Mouse (Mus musculus): ENCODE results near the gene Gm20532. TPM values are rescaled to one million over a fixed set of nuclear protein-coding genes. Genes with fewer than 3 reads are reported as not detected.

Gm20532 gene
- polyA plus RNA-seq, 1 experiment from 2014 or later: not detected

- Histone ChIP-seq H3K27ac (peak overlapping the region; percentile 76), H3K27me3 (peaks cover 8% of the 10 kb centered on the region; the same call in 1 of the 2 replicates), H3K9ac (peak overlapping the region; percentile 78), H3K9me3 (replicated peaks) (no peaks in the 10 kb centered on the region), H3K4me2 (peak overlapping the region; percentile 89), H3K36me3 (peaks cover 14% of the 10 kb centered on the region), H3K4me3 (replicated peaks) (peak overlapping the region; percentile 70), H3K4me1 (replicated peaks) (peaks cover 61% of the 10 kb centered on the region)
- 1% methylated on average over 11 of the region's 11 CpGs for WGBS (ENCODE audit: insufficient replicate concordance)
- DNase-seq (no peak), ATAC-seq (ENCODE audit: low read depth) (peak; percentile 37)
Measured at GRCm38 (mm10) chr2:26587044-26587405, 586 bp downstream of the Gm20532 start.

DNA sequence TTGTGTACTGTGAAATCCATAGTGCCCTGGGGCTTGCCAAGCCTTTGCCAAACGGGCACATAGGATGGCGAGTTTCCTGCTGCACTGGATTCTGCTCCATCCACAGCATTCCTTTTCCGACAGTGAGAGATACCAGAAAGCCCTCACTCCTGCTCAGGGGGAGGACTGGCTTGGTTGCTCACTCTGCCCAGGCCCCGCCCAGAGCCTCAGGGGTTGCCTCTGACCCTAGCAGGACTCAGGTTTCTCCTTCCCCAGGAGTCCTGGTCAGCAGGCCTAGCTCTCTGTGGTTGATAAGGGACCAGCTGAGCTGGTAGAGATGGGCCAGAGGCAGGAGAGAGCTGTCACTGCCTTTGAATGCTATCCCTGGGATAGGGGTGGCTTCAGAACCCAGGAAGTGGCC lies 2.1 kb downstream of the Gm20532 start:
- peak overlapping the region; percentile 89 for H3K4me2 ChIP-seq
- H3K36me3 ChIP-seq: peaks cover 29% of the 10 kb centered on the region
- WGBS (ENCODE audit: insufficient replicate concordance): 58% methylated on average over 4 of the region's 4 CpGs
- no peaks in the 10 kb centered on the region for H3K9me3 ChIP-seq (replicated peaks)
- ATAC-seq (ENCODE audit: low read depth) (no peak), DNase-seq (no peak)
- no peak overlapping the region for H3K4me3 ChIP-seq (replicated peaks)
- peaks cover 8% of the 10 kb centered on the region; the same call in 1 of the 2 replicates for H3K27me3 ChIP-seq
- peaks cover 49% of the 10 kb centered on the region for H3K4me1 ChIP-seq (replicated peaks)
- H3K9ac ChIP-seq: peak overlapping the region; percentile 78; the same call in 1 of the 2 replicates
- no peak overlapping the region for H3K27ac ChIP-seq

GRCm38 (mm10) chr2:26589284-26589683 lies 2.8 kb downstream of the Gm20532 start:
- H3K36me3 ChIP-seq: peaks cover 32% of the 10 kb centered on the region

GRCm38 (mm10) chr2:26590282-26590681 lies 3.8 kb downstream of the Gm20532 start:
- Histone ChIP-seq H3K4me1 (replicated peaks) (peaks cover 50% of the 10 kb centered on the region), H3K9ac (no peak overlapping the region), H3K36me3 (peaks cover 32% of the 10 kb centered on the region), H3K9me3 (replicated peaks) (no peaks in the 10 kb centered on the region), H3K27me3 (peaks cover 4% of the 10 kb centered on the region; the same call in 1 of the 2 replicates), H3K27ac (no peak overlapping the region), H3K4me3 (replicated peaks) (no peak overlapping the region), H3K4me2 (no peak overlapping the region)
- ATAC-seq (ENCODE audit: low read depth) (no peak), DNase-seq (no peak)
- WGBS (ENCODE audit: insufficient replicate concordance): 91% methylated on average over 7 of the region's 7 CpGs

More at GRCm38 (mm10) chr2:26589284-26589683, 2.8 kb downstream of the Gm20532 start:
- no peaks in the 10 kb centered on the region for H3K9me3 ChIP-seq (replicated peaks)
- H3K27me3 ChIP-seq: peaks cover 8% of the 10 kb centered on the region; the same call in 1 of the 2 replicates
- peaks cover 44% of the 10 kb centered on the region for H3K4me1 ChIP-seq (replicated peaks)
- no peak for DNase-seq
- H3K4me2 ChIP-seq: no peak overlapping the region
- no peak for ATAC-seq (ENCODE audit: low read depth)
- WGBS (ENCODE audit: insufficient replicate concordance): 81% methylated on average over 10 of the region's 10 CpGs
- no peak overlapping the region for H3K4me3 ChIP-seq (replicated peaks)
- H3K9ac ChIP-seq: no peak overlapping the region
- H3K27ac ChIP-seq: no peak overlapping the region

DNA sequence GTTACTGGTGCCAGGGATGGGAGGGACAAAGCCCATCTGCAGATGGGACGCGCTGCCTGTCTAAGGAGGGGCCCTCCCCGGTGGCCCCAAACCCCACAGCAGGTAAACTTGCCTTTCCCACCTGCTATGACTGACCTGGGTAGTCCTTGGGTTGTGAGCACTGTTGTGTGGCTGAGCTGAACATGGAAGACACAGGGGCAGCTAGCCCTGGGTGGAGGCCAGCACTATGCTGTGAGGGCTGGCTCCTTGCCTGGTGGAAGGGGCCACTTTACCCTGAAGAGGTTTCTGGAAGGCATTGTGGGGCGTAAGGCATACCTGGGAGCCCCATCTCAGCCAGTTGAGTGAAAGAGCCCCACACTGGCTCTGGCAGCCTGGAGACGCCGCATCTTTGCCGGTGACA lies 4.5 kb downstream of the Gm20532 start:
- ATAC-seq (ENCODE audit: low read depth): no peak
- Histone ChIP-seq H3K4me1 (replicated peaks) (peaks cover 51% of the 10 kb centered on the region), H3K27ac (no peak overlapping the region), H3K9me3 (replicated peaks) (no peaks in the 10 kb centered on the region), H3K9ac (no peak overlapping the region), H3K4me2 (no peak overlapping the region), H3K27me3 (no peaks in the 10 kb centered on the region), H3K36me3 (peaks cover 32% of the 10 kb centered on the region), H3K4me3 (replicated peaks) (no peak overlapping the region)
- DNase-seq: no peak
- 90% methylated on average over 7 of the region's 7 CpGs for WGBS (ENCODE audit: insufficient replicate concordance)

GRCm38 (mm10) chr2:26591416-26591815 lies 5.0 kb downstream of the Gm20532 start:
- Histone ChIP-seq H3K4me2 (no peak overlapping the region), H3K9me3 (replicated peaks) (no peaks in the 10 kb centered on the region), H3K27ac (no peak overlapping the region), H3K27me3 (no peaks in the 10 kb centered on the region), H3K9ac (no peak overlapping the region), H3K36me3 (peaks cover 32% of the 10 kb centered on the region), H3K4me3 (replicated peaks) (no peak overlapping the region), H3K4me1 (replicated peaks) (peaks cover 48% of the 10 kb centered on the region)
- DNase-seq (no peak), ATAC-seq (ENCODE audit: low read depth) (no peak)
- WGBS (ENCODE audit: insufficient replicate concordance): 77% methylated on average over 12 of the region's 12 CpGs

DNA sequence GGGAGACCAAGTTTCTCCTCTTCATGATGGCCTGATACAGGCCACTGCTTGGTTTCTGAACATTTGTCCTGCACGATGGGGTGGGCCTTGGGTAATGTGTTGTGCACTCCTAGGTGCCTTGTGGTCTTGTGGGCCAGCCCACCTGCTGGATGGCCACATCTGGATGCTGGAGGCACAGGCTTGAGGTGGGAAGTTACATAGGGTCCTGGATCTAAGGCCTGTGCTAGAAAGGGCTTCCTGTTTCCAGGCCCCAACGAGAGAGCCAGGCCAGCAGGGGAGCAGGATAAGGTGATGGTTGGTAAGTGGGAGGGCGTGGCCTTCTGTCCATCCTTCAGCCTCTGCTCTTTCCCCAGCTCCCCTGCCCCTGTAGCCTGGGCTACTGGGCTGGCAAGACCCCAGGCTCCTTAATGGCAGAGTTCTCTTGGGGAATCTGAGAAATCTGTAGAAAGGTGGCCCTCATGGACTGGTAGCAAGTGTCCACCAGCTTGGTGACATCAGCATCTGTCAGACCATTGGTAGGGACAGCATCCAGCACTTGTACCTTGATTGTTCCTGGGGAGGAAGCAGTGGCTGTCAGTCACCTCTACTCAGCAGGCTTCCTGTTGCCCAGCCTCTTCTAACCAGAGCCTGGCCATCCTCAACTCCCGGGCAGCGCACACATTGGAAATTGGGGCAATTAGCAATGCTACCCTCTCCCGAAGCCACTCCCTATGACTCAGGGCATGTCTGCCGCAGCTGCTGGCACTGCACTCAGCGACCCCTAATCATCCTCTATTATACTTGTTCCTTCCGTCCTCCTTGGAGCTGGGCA lies 7.0 kb downstream of the Gm20532 start:
- Histone ChIP-seq H3K36me3 (peaks cover 36% of the 10 kb centered on the region), H3K9me3 (replicated peaks) (no peaks in the 10 kb centered on the region), H3K27ac (no peak overlapping the region), H3K4me3 (replicated peaks) (no peak overlapping the region), H3K4me2 (no peak overlapping the region), H3K9ac (no peak overlapping the region), H3K4me1 (replicated peaks) (peaks cover 39% of the 10 kb centered on the region), H3K27me3 (no peaks in the 10 kb centered on the region)
- 54% methylated on average over 9 of the region's 9 CpGs for WGBS (ENCODE audit: insufficient replicate concordance)
- DNase-seq: no peak
- peak; percentile 9; the same call in 1 of the 2 replicates for ATAC-seq (ENCODE audit: low read depth)

DNA sequence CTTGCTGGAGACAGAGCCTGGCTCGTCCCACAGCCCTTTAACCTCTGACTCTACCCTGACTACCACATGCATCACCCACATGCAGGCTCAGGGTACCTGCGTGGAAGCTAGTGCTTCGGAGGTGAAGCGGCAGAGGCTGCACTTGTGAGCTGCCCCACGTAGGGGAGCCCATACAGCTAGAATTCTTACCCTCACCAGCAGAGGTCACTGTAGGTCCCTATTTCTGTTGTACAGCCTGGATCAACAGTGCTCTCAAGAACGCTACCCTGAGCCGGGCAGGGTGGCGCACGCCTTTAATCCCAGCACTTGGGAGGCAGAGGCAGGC lies 7.5 kb downstream of the Gm20532 start:
- Histone ChIP-seq H3K27ac (no peak overlapping the region), H3K4me3 (replicated peaks) (no peak overlapping the region), H3K9ac (no peak overlapping the region), H3K4me2 (no peak overlapping the region), H3K27me3 (no peaks in the 10 kb centered on the region), H3K36me3 (peaks cover 36% of the 10 kb centered on the region), H3K4me1 (replicated peaks) (peaks cover 36% of the 10 kb centered on the region), H3K9me3 (replicated peaks) (no peaks in the 10 kb centered on the region)
- peak; percentile 51 for DNase-seq
- ATAC-seq (ENCODE audit: low read depth): peak; percentile 51
- WGBS (ENCODE audit: insufficient replicate concordance): 42% methylated on average over 9 of the region's 9 CpGs

GRCm38 (mm10) chr2:26594461-26594933 lies 8.1 kb downstream of the Gm20532 start:
- Histone ChIP-seq H3K4me3 (replicated peaks) (no peak overlapping the region), H3K9me3 (replicated peaks) (no peaks in the 10 kb centered on the region), H3K27ac (peak overlapping the region; percentile 41), H3K4me2 (no peak overlapping the region), H3K4me1 (replicated peaks) (peaks cover 36% of the 10 kb centered on the region), H3K36me3 (peaks cover 36% of the 10 kb centered on the region), H3K27me3 (no peaks in the 10 kb centered on the region), H3K9ac (no peak overlapping the region)
- DNase-seq: no peak
- ATAC-seq (ENCODE audit: low read depth): peak; percentile 31; the same call in 1 of the 2 replicates
- 69% methylated on average over 7 of the region's 7 CpGs for WGBS (ENCODE audit: insufficient replicate concordance)

DNA sequence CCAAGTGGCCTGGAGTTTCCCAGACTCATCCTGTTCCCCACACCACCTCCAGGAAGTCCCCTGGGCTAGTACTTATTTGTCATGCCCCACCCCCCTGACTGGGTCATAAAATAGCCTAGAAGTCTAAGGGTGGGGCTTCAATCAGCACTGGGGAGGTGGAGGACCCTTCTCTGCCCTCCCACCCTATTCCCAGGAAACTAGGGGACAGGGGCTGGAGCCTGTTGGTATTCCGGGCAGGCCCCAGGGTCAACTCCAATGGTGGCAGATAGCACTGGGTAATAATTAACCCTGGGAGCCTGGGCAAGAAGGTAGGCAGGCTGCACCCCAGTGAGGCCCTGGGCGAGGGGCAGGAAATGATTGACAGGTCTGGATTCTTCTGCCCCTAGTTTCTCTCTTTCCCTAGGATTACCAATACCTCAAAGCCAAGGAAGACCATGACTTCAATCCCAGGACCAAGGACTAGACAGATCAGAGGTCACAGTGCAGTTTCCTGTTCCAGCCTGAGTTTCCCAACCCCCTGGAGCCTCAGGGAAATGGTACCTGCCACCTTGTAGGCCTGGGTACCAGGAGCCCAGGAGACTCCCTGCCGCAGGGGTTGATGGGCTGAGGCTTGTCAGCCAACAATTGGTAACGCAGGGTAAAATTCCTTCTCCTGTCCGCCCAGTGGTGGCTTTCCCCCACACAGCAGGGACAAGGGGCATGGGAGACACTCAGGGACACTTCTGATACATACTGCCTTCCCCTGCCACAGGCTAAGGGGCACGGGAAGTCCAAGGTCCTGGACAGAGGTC lies 8.7 kb downstream of the Gm20532 start:
- Histone ChIP-seq H3K27me3 (no peaks in the 10 kb centered on the region), H3K4me1 (replicated peaks) (peaks cover 43% of the 10 kb centered on the region), H3K36me3 (peaks cover 36% of the 10 kb centered on the region), H3K9ac (no peak overlapping the region), H3K9me3 (replicated peaks) (no peaks in the 10 kb centered on the region), H3K4me2 (no peak overlapping the region), H3K27ac (peak overlapping the region; percentile 41), H3K4me3 (replicated peaks) (no peak overlapping the region)
- ATAC-seq (ENCODE audit: low read depth) (peak; percentile 45), DNase-seq (no peak)
- WGBS (ENCODE audit: insufficient replicate concordance): 52% methylated on average over 6 of the region's 6 CpGs

GRCm38 (mm10) chr2:26595725-26596435 lies 9.4 kb downstream of the Gm20532 start:
- H3K4me3 ChIP-seq (replicated peaks): no peak overlapping the region
- H3K9ac ChIP-seq: no peak overlapping the region
- peaks cover 50% of the 10 kb centered on the region for H3K4me1 ChIP-seq (replicated peaks)
- no peak overlapping the region for H3K4me2 ChIP-seq
- peak overlapping the region; percentile 15; the same call in 1 of the 2 replicates for H3K27ac ChIP-seq
- no peak for ATAC-seq (ENCODE audit: low read depth)
- no peak for DNase-seq
- H3K36me3 ChIP-seq: peaks cover 34% of the 10 kb centered on the region
- 67% methylated on average over 11 of the region's 11 CpGs for WGBS (ENCODE audit: insufficient replicate concordance)
- H3K27me3 ChIP-seq: no peaks in the 10 kb centered on the region
- no peaks in the 10 kb centered on the region for H3K9me3 ChIP-seq (replicated peaks)
